9 mouse cellular contexts compared by ENCODE assay signal in genomic region chr5:31242191-31242590, GRCm38 (mm10). TPM values are rescaled to one million over a fixed set of nuclear protein-coding genes. Genes with fewer than 3 reads are reported as not detected.
DNase-seq lines count a peak whose midpoint lies in the region; ATAC-seq and TF ChIP-seq lines count a peak whose summit lies in the region.
"Had no signal": no experiment of that assay in that cellular context is flagged by ENCODE, and none has a peak within 500 bp of the region (broad histone marks: within the 10 kb centered on the region; RNA-seq: fewer than 3 reads in every experiment).

No protein-coding gene starts in this region.

- no peak for TF ChIP-seq EP300 in lung, postnatal 0 days (IDR thresholded peaks at IDR 0.05)

- no peak for DNase-seq in lung, postnatal 0 days (ENCODE audit: low spot score)
- DNase-seq in lung, postnatal 14 days = no peak
- DNase-seq in left cerebral cortex, postnatal 10 days (ENCODE audit: extremely low spot score in 1 of 2, low spot score in 2 of 2) = no peak
- no peak for DNase-seq in layer of hippocampus, adult 9-10 months (ENCODE audit: low spot score)
- DNase-seq: adrenal gland, postnatal 14 days had no signal

- H3K4me2 ChIP-seq in lung, postnatal 0 days (replicated peaks; ENCODE audit: low read depth, low read length) = peak overlapping the region; percentile 74
- peak overlapping the region; percentile 89 for H3K4me2 ChIP-seq in forebrain, embryonic 13.5 days
- peak overlapping the region; percentile 93 for H3K4me2 ChIP-seq in limb, embryonic 13.5 days (replicated peaks)
- peak overlapping the region; percentile 75 for H3K4me2 ChIP-seq in stomach, embryonic 15.5 days

- H3K27me3 ChIP-seq in lung, postnatal 0 days (replicated peaks; ENCODE audit: insufficient read depth, low read length) = no peaks in the 10 kb centered on the region
- H3K27me3 ChIP-seq in forebrain, embryonic 13.5 days = no peaks in the 10 kb centered on the region
- no peaks in the 10 kb centered on the region for H3K27me3 ChIP-seq in limb, embryonic 13.5 days
- H3K27me3 ChIP-seq in stomach, embryonic 15.5 days (replicated peaks) = no peaks in the 10 kb centered on the region

- 19% methylated on average over 10 of the region's 10 CpGs for WGBS in lung, postnatal 0 days
- 16% methylated on average over 10 of the region's 10 CpGs for WGBS in forebrain, embryonic 13.5 days
- 18% methylated on average over 10 of the region's 10 CpGs for WGBS in limb, embryonic 13.5 days
- 22% methylated on average over 10 of the region's 10 CpGs for WGBS in stomach, embryonic 15.5 days

- H3K36me3 ChIP-seq in lung, postnatal 0 days (ENCODE audit: insufficient read depth, low read length) = peaks cover 19% of the 10 kb centered on the region; the same call in 1 of the 2 replicates
- H3K36me3 ChIP-seq in forebrain, embryonic 13.5 days (ENCODE audit: poor library complexity, severe bottlenecking) = peaks cover 36% of the 10 kb centered on the region
- H3K36me3 ChIP-seq in limb, embryonic 13.5 days = peaks cover 36% of the 10 kb centered on the region
- H3K36me3 ChIP-seq in stomach, embryonic 15.5 days = peaks cover 21% of the 10 kb centered on the region; the same call in 1 of the 2 replicates

- no peak overlapping the region for H3K27ac ChIP-seq in lung, postnatal 0 days (ENCODE audit: low read length)
- no peak overlapping the region for H3K27ac ChIP-seq in forebrain, embryonic 13.5 days
- no peak overlapping the region for H3K27ac ChIP-seq in limb, embryonic 13.5 days
- no peak overlapping the region for H3K27ac ChIP-seq in stomach, embryonic 15.5 days

- no peak overlapping the region for H3K9ac ChIP-seq in lung, postnatal 0 days (replicated peaks; ENCODE audit: low read depth)
- H3K9ac ChIP-seq in forebrain, embryonic 13.5 days = peak overlapping the region; percentile 94
- H3K9ac ChIP-seq in limb, embryonic 13.5 days = peak overlapping the region; percentile 98
- peak overlapping the region; percentile 99; the same call in 1 of the 2 replicates for H3K9ac ChIP-seq in stomach, embryonic 15.5 days

- no peaks in the 10 kb centered on the region for H3K9me3 ChIP-seq in lung, postnatal 0 days (ENCODE audit: low read length)
- no peaks in the 10 kb centered on the region for H3K9me3 ChIP-seq in forebrain, embryonic 13.5 days (replicated peaks)
- no peaks in the 10 kb centered on the region for H3K9me3 ChIP-seq in limb, embryonic 13.5 days
- no peaks in the 10 kb centered on the region for H3K9me3 ChIP-seq in stomach, embryonic 15.5 days

- intact Hi-C loops in left cerebral cortex, postnatal 10 days (cut with DNase I) = no loop called here

- peak overlapping the region; percentile 98 for H3K4me3 ChIP-seq in lung, postnatal 0 days (ENCODE audit: low read depth, low read length)
- peak overlapping the region; percentile 92 for H3K4me3 ChIP-seq in forebrain, embryonic 13.5 days
- H3K4me3 ChIP-seq in limb, embryonic 13.5 days = peak overlapping the region; percentile 91
- peak overlapping the region; percentile 98 for H3K4me3 ChIP-seq in stomach, embryonic 15.5 days (replicated peaks)

- H3K4me1 ChIP-seq in lung, postnatal 0 days (ENCODE audit: insufficient read depth, low read depth, low read length) = no peaks in the 10 kb centered on the region
- H3K4me1 ChIP-seq in forebrain, embryonic 13.5 days = peaks cover 16% of the 10 kb centered on the region
- H3K4me1 ChIP-seq in limb, embryonic 13.5 days = peaks cover 9% of the 10 kb centered on the region
- peaks cover 2% of the 10 kb centered on the region; the same call in 1 of the 2 replicates for H3K4me1 ChIP-seq in stomach, embryonic 15.5 days

- ATAC-seq in lung, postnatal 0 days = no peak
- ATAC-seq in forebrain, embryonic 13.5 days = no peak
- ATAC-seq in limb, embryonic 13.5 days (ENCODE audit: low FRiP score, low read depth) = no peak
- ATAC-seq in stomach, embryonic 15.5 days (ENCODE audit: insufficient read depth, low FRiP score, low read depth) = no peak

- TF ChIP-seq CTCF in lung, postnatal 0 days (IDR thresholded peaks at IDR 0.05) = no peak

RNA-seq across cellular contexts. Expression of gene Gm9970, which starts 1.2 kb away (rescaled TPM):
- polyA plus RNA-seq in lung, postnatal 0 days (2015; fragmentation: Nextera tagmentation; extraction: Ambion mirVana) = 0.45 and 0.62 TPM in 2 replicates
- polyA plus RNA-seq in forebrain, embryonic 13.5 days (2015; fragmentation: Nextera tagmentation; extraction: Ambion mirVana) = 0.44 TPM in 1 of 2 replicates, not detected in the other
- polyA plus RNA-seq in limb, embryonic 13.5 days (2015; fragmentation: Nextera tagmentation; extraction: Ambion mirVana) = 0.38 and 0.48 TPM in 2 replicates
- polyA plus RNA-seq in stomach, embryonic 15.5 days (2015; fragmentation: Nextera tagmentation; extraction: Ambion mirVana) = 0.44 and 0.53 TPM in 2 replicates
- not detected for total RNA-seq in left cerebral cortex, postnatal 10 days (2021)
- total RNA-seq: adrenal gland, postnatal 14 days; gastrocnemius, adult 8-10 months had no signal

RNA-seq across cellular contexts. Expression of gene Nrbp1, which starts 1.5 kb away (rescaled TPM):
- polyA plus RNA-seq in lung, postnatal 0 days (2015; fragmentation: Nextera tagmentation; extraction: Ambion mirVana) = 125 and 131 TPM in 2 replicates
- 137 and 145 TPM in 2 replicates for polyA plus RNA-seq in forebrain, embryonic 13.5 days (2015; fragmentation: Nextera tagmentation; extraction: Ambion mirVana)
- 165 and 166 TPM in 2 replicates for polyA plus RNA-seq in limb, embryonic 13.5 days (2015; fragmentation: Nextera tagmentation; extraction: Ambion mirVana)
- polyA plus RNA-seq in stomach, embryonic 15.5 days (2015; fragmentation: Nextera tagmentation; extraction: Ambion mirVana) = 140 and 141 TPM in 2 replicates
- total RNA-seq in left cerebral cortex, postnatal 10 days (2021) = 10 to 100 TPM; 73.0 to 77.3 TPM

RNA-seq across cellular contexts. Expression of gene Krtcap3, which starts 9.3 kb away (rescaled TPM):
- polyA plus RNA-seq in lung, postnatal 0 days (2015; fragmentation: Nextera tagmentation; extraction: Ambion mirVana) = 44.5 and 50.4 TPM in 2 replicates
- polyA plus RNA-seq in forebrain, embryonic 13.5 days (2015; fragmentation: Nextera tagmentation; extraction: Ambion mirVana) = 2.3 and 3.6 TPM in 2 replicates
- polyA plus RNA-seq in limb, embryonic 13.5 days (2015; fragmentation: Nextera tagmentation; extraction: Ambion mirVana) = 16.1 and 21.3 TPM in 2 replicates
- polyA plus RNA-seq in stomach, embryonic 15.5 days (2015; fragmentation: Nextera tagmentation; extraction: Ambion mirVana) = 65.4 and 66.6 TPM in 2 replicates
- total RNA-seq in left cerebral cortex, postnatal 10 days (2021) = 1 to 10 TPM; 2.4 to 2.6 TPM

RNA-seq across cellular contexts. Expression of gene Ppm1g, which starts 21.7 kb away (rescaled TPM):
- polyA plus RNA-seq in lung, postnatal 0 days (2015; fragmentation: Nextera tagmentation; extraction: Ambion mirVana) = 77.6 TPM in 2 replicates
- 164 and 176 TPM in 2 replicates for polyA plus RNA-seq in forebrain, embryonic 13.5 days (2015; fragmentation: Nextera tagmentation; extraction: Ambion mirVana)
- 131 and 133 TPM in 2 replicates for polyA plus RNA-seq in limb, embryonic 13.5 days (2015; fragmentation: Nextera tagmentation; extraction: Ambion mirVana)
- 124 and 125 TPM in 2 replicates for polyA plus RNA-seq in stomach, embryonic 15.5 days (2015; fragmentation: Nextera tagmentation; extraction: Ambion mirVana)
- total RNA-seq in left cerebral cortex, postnatal 10 days (2021) = 100 to 1,000 TPM; 108 TPM

RNA-seq across cellular contexts. Expression of gene Zfp513, which starts 40.1 kb away (rescaled TPM):
- polyA plus RNA-seq in lung, postnatal 0 days (2015; fragmentation: Nextera tagmentation; extraction: Ambion mirVana) = 6.6 and 7.4 TPM in 2 replicates
- 13.3 and 13.4 TPM in 2 replicates for polyA plus RNA-seq in forebrain, embryonic 13.5 days (2015; fragmentation: Nextera tagmentation; extraction: Ambion mirVana)
- polyA plus RNA-seq in limb, embryonic 13.5 days (2015; fragmentation: Nextera tagmentation; extraction: Ambion mirVana) = 10.9 and 11.0 TPM in 2 replicates
- 8.6 and 9.8 TPM in 2 replicates for polyA plus RNA-seq in stomach, embryonic 15.5 days (2015; fragmentation: Nextera tagmentation; extraction: Ambion mirVana)
- total RNA-seq in left cerebral cortex, postnatal 10 days (2021) = 10 to 100 TPM; 25.0 to 26.5 TPM
